In genomic region chr3:101799852-101800595, GRCm38 (mm10) we compare ENCODE assay signal across 9 mouse cellular contexts. TPM values are rescaled to one million over a fixed set of nuclear protein-coding genes. Genes with fewer than 3 reads are reported as not detected.
DNase-seq lines count a peak whose midpoint lies in the region; ATAC-seq lines count a peak whose summit lies in the region.
"Had no signal": no experiment of that assay in that cellular context is flagged by ENCODE, and none has a peak within 500 bp of the region (broad histone marks: within the 10 kb centered on the region; RNA-seq: fewer than 3 reads in every experiment).

No protein-coding gene starts in this region.

- H3K36me3 ChIP-seq in hindbrain, embryonic 14.5 days (replicated peaks; ENCODE audit: control insufficient read depth, insufficient read depth): no peaks in the 10 kb centered on the region

- peaks cover 30% of the 10 kb centered on the region; the same call in 1 of the 2 replicates for H3K4me1 ChIP-seq in hindbrain, embryonic 14.5 days (replicated peaks; ENCODE audit: control insufficient read depth, insufficient read depth, low read length)

- peak; percentile 83 for ATAC-seq in common myeloid progenitor, adult 5-6 weeks (replicated peaks; ENCODE audit: low read depth, poor library complexity, severe bottlenecking)
- ATAC-seq in hindbrain, embryonic 14.5 days (ENCODE audit: low FRiP score): no peak
- no peak for ATAC-seq in erythroblast, adult 5-6 weeks (replicated peaks; ENCODE audit: low FRiP score, poor library complexity, severe bottlenecking)

- H3K9ac ChIP-seq in hindbrain, embryonic 14.5 days: no peak overlapping the region

- peak; percentile 37 for DNase-seq in lung, postnatal 10 days
- no peak for DNase-seq in lung, postnatal 14 days
- DNase-seq in kidney, postnatal 14 days: peak; percentile 65
- DNase-seq in thymus, postnatal 10 days (ENCODE audit: low spot score in 2 of 2): peak; percentile 67 to 75
- DNase-seq in hindbrain, embryonic 14.5 days (ENCODE audit: low spot score): no peak
- no peak for DNase-seq in frontal cortex, postnatal 36 days (ENCODE audit: low spot score in 2 of 2)
- DNase-seq: right cerebral cortex, postnatal 4 days had no signal

- WGBS in hindbrain, embryonic 14.5 days: 75% methylated on average over 14 of the region's 14 CpGs

- H3K27me3 ChIP-seq in hindbrain, embryonic 14.5 days (ENCODE audit: control insufficient read depth, insufficient read depth, low read length): 0 out of 2 replicates have a peak, but pooled peaks cover 3% of the 10 kb centered on the region

- H3K9me3 ChIP-seq in hindbrain, embryonic 14.5 days (ENCODE audit: control insufficient read depth, low read length): no peaks in the 10 kb centered on the region

- H3K4me3 ChIP-seq in hindbrain, embryonic 14.5 days (replicated peaks; ENCODE audit: low read length): no peak overlapping the region

- H3K4me2 ChIP-seq in hindbrain, embryonic 14.5 days (replicated peaks): no peak overlapping the region

- H3K27ac ChIP-seq in hindbrain, embryonic 14.5 days: no peak overlapping the region

RNA-seq across cellular contexts. Expression of gene Mab21l3, which starts 48.7 kb away (rescaled TPM):
- total RNA-seq in common myeloid progenitor, adult 5-6 weeks (2017): not detected in 2 replicates
- polyA plus RNA-seq in hindbrain, embryonic 14.5 days (2014; fragmentation: Nextera tagmentation; extraction: Ambion mirVana): 0.08 and 0.12 TPM in 2 replicates
- not detected in 2 replicates for total RNA-seq in erythroblast, adult 5-6 weeks (2015; ENCODE audit: low replicate concordance)
- not detected in 2 replicates for total RNA-seq in erythroblast, adult 5-6 weeks (2017; ENCODE audit: low replicate concordance)

Comparison
In these comparisons a context has a peak if more than half of its experiments do, and no peak if none do; other contexts are left out.
1. DNase-seq: peak in lung, postnatal 10 days (single experiment), kidney, postnatal 14 days (single experiment) and thymus, postnatal 10 days (2 of 2); none in lung, postnatal 14 days (single experiment), hindbrain, embryonic 14.5 days (single experiment) and frontal cortex, postnatal 36 days (0 of 2).